Mouse (Mus musculus) hindbrain, embryonic 13.5 days (tissue): ENCODE results near the gene Minpp1. TPM values are rescaled to one million over a fixed set of nuclear protein-coding genes. Genes with fewer than 3 reads are reported as not detected.

Experiments used
- ATAC-seq: fragments of 200-750 bp; cut with Nextera tagmentation; 2 replicates; pipeline ENCODE4 v1.8.0; 2017; ENCODE audit warnings: moderate TSS enrichment; ENCODE audit not compliant: low FRiP score
- H3K27ac ChIP-seq: fragments of 300-500 bp; sonication (generic); 2 replicates; pipeline ENCODE4 v1.5.1; 2015; ENCODE audit warnings: inconsistent platforms, mild to moderate bottlenecking, moderate library complexity
- H3K27me3 ChIP-seq: fragments of 300-500 bp; sonication (generic); 2 replicates; pipeline ENCODE4 v1.6.1; 2015; ENCODE audit warnings: mild to moderate bottlenecking, inconsistent platforms
- H3K36me3 ChIP-seq: fragments of 300-500 bp; sonication (generic); 2 replicates; pipeline ENCODE4 v1.6.1; 2015; ENCODE audit warnings: mild to moderate bottlenecking, inconsistent platforms
- H3K4me1 ChIP-seq: fragments of 300-500 bp; sonication (generic); replicated peaks from 2 replicates; pipeline ENCODE4 v1.6.1; 2015; ENCODE audit warnings: inconsistent platforms
- H3K4me2 ChIP-seq: fragments of 300-500 bp; sonication (generic); 2 replicates; pipeline ENCODE4 v1.6.1; 2015; ENCODE audit warnings: inconsistent platforms, mild to moderate bottlenecking, moderate library complexity
- H3K4me3 ChIP-seq: fragments of 300-500 bp; sonication (generic); 2 replicates; pipeline ENCODE4 v1.5.1; 2015; ENCODE audit warnings: mild to moderate bottlenecking, inconsistent platforms
- H3K9ac ChIP-seq: fragments of 300-500 bp; sonication (generic); 2 replicates; pipeline ENCODE4 v1.6.1; 2015; ENCODE audit warnings: mild to moderate bottlenecking, inconsistent platforms
- H3K9me3 ChIP-seq: fragments of 300-500 bp; sonication (generic); 2 replicates; pipeline ENCODE4 v1.6.1; 2016; ENCODE audit warnings: inconsistent platforms
- WGBS: fragments of 180-500 bp; shearing (Covaris S2); methylation state at CpG from one replicate; pipeline ENCODE4 v1.1.7; 2015; 5-methylcytosine and 5-hydroxymethylcytosine counted together
- polyA plus RNA-seq: library from polyadenylated mRNA; unstranded; fragments of >200 nt; fragmentation: Nextera tagmentation; extraction: Ambion mirVana; gene quantifications from 2 replicates; pipeline ENCODE4 v1.2.1, GENCODE M21; 2015

The Minpp1 gene
- polyA plus RNA-seq, 1 experiment from 2014 or later = 53.0 TPM

DNA sequence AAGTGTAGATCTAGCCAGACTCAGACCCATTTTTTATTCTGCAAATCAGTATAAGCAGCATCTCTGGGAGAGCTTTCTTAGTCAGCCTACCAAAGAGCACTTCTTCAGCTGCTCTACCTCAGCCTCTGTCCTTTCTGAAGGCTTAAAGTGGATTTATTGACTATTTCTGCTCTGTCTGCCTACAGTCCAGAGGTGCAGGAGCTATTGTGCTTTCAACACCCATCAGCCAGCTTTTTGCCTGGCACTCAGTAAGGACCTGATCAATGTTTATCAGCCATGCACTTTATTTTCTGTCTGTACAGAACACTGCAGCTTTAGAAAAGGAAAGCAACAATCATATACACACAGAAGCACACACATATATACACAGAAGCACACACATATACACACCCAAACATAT, 49.3 kb downstream of the Minpp1 start:
- H3K27ac ChIP-seq = no peak overlapping the region
- no peaks in the 10 kb centered on the region for H3K27me3 ChIP-seq
- no peaks in the 10 kb centered on the region for H3K36me3 ChIP-seq
- no peaks in the 10 kb centered on the region for H3K9me3 ChIP-seq
- no peak overlapping the region for H3K9ac ChIP-seq
- no peak for ATAC-seq
- H3K4me3 ChIP-seq = no peak overlapping the region
- H3K4me1 ChIP-seq = no peaks in the 10 kb centered on the region
- no peak overlapping the region for H3K4me2 ChIP-seq

DNA sequence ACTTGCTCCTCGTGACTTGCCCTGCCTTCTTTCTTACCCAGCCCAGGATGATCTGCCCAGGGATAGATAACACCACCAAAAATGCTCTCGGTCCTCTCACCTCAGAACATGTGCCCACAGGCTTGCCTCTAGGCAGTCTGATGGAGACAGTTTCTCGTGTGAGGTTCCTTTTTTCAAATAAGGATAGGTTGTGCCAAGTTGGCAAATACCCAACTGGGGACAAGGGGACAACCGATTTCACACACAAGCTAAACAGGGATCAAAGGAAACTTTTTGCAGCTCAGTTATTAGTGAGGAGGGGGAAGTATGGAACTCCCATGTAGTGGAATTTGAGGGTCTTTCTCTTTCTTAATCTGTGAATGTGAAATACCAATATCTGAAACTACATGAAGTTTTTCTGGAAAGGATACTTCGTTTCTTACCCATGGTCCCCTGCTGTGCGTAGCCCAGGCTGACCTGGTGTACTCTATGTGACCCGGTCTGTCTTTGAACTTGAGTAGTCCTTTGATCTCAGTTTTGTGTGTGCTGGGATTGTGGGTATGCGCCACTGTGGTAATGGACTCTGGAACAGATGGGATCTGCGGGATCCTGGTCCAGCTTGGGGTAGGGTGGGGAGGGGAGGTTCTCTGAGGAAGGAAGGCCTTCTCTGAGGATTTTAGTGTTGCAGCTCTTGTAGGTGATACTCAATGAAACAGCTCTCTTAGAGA, 57.4 kb downstream of the Minpp1 start:
- H3K9me3 ChIP-seq = no peaks in the 10 kb centered on the region
- no peaks in the 10 kb centered on the region for H3K27me3 ChIP-seq
- H3K4me2 ChIP-seq = no peak overlapping the region
- H3K4me3 ChIP-seq = no peak overlapping the region
- no peak for ATAC-seq
- H3K9ac ChIP-seq = no peak overlapping the region
- WGBS = 84% methylated on average over 9 of the region's 9 CpGs
- H3K27ac ChIP-seq = no peak overlapping the region
- no peaks in the 10 kb centered on the region for H3K36me3 ChIP-seq
- H3K4me1 ChIP-seq = no peaks in the 10 kb centered on the region

DNA sequence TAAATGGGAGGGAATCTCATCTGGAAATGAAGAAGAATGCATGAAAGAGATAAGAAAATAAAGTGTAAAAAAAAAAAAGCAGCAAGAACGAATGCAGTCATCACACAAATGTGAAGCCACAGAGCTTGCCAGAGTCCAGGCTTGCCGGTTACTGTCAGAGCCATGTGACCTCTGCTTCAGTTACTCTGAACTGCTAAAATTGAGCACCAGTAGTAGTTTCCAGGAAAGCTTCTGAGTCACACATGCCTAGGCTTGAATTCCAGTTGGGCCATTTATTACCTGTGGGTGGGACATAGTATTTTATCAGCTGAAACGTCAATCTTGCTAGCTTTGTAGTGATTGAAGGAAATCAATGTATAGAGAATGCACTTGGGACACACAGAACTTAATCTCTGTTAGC, 61.8 kb downstream of the Minpp1 start:
- 90% methylated on average over 3 of the region's 3 CpGs for WGBS
- Histone ChIP-seq H3K9me3 (no peaks in the 10 kb centered on the region), H3K4me2 (no peak overlapping the region), H3K27me3 (no peaks in the 10 kb centered on the region), H3K27ac (no peak overlapping the region), H3K9ac (no peak overlapping the region), H3K4me3 (no peak overlapping the region), H3K36me3 (no peaks in the 10 kb centered on the region), H3K4me1 (no peaks in the 10 kb centered on the region)
- no peak for ATAC-seq

DNA sequence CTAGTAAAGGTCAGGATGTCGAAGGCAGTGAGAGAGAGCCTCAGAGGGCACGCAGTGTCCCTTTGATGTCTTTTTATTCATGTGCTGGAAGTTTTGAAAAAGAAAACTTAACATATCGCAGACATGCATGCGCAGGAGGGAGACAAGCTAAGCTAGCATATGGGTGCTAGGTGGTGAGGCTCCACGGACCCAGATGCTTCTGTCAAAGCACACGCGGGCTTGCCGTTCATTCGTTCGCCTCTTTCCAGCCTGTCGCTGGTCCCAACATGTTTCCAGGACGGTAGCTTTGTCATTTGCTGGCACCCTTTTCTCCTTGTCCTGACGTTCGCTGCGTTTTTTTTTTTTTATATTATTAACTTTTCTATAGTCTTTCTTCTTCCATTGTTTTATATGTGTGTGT, 62.6 kb downstream of the Minpp1 start:
- Histone ChIP-seq H3K4me2 (no peak overlapping the region), H3K9ac (no peak overlapping the region), H3K27ac (no peak overlapping the region), H3K4me1 (no peaks in the 10 kb centered on the region), H3K4me3 (no peak overlapping the region), H3K9me3 (no peaks in the 10 kb centered on the region), H3K36me3 (no peaks in the 10 kb centered on the region), H3K27me3 (no peaks in the 10 kb centered on the region)
- no peak for ATAC-seq
- 88% methylated on average over 15 of the region's 15 CpGs for WGBS

DNA sequence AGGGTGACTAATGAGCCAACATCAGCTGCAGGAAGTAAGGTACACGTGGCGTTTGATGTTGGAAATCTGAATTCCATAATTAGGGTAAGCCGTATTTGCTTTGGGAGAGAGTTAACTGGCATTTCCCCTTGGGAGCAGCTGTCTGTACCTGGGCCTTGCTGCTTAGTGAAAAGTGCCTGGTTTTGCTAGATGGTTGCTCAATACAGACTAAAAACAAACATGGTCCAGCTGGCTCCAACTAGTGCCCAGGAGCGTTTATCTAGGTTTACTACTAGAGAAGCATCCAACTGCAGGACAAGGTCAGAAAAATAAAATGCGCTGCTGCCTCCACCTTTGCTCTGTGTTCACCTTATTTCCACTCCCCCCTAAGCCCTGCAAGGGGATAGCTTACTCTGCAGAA, 64.9 kb downstream of the Minpp1 start:
- 69% methylated on average over 5 of the region's 5 CpGs for WGBS
- Histone ChIP-seq H3K27ac (no peak overlapping the region), H3K4me2 (no peak overlapping the region), H3K27me3 (no peaks in the 10 kb centered on the region), H3K4me3 (no peak overlapping the region), H3K9ac (peak overlapping the region; percentile 19; the same call in 1 of the 2 replicates), H3K4me1 (no peaks in the 10 kb centered on the region), H3K36me3 (no peaks in the 10 kb centered on the region), H3K9me3 (no peaks in the 10 kb centered on the region)
- no peak for ATAC-seq

DNA sequence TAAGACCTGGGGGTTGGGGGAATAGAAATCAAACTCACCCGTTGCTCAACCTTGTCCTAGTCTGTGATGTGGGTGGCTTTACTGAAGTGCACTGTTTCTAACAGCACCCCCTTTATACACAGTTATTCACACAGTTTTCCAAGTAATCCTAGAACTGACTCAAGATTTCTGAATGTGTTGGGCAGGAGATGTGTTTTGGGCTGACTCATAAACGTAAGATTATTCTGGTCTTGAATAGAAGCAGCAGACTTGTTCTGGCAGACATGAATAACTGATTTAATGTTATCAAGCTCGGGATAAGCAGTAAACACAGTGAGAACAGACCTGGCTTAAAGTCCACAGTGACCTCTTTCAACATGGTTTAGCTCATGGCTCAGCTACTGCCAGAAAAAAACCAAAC, 65.9 kb downstream of the Minpp1 start:
- H3K4me1 ChIP-seq = no peaks in the 10 kb centered on the region
- H3K27me3 ChIP-seq = no peaks in the 10 kb centered on the region
- no peaks in the 10 kb centered on the region for H3K36me3 ChIP-seq
- no peak overlapping the region for H3K4me2 ChIP-seq
- ATAC-seq = no peak
- H3K9ac ChIP-seq = no peak overlapping the region
- no peak overlapping the region for H3K27ac ChIP-seq
- no peak overlapping the region for H3K4me3 ChIP-seq
- no peaks in the 10 kb centered on the region for H3K9me3 ChIP-seq
- 78% methylated on average over 3 of the region's 3 CpGs for WGBS

DNA sequence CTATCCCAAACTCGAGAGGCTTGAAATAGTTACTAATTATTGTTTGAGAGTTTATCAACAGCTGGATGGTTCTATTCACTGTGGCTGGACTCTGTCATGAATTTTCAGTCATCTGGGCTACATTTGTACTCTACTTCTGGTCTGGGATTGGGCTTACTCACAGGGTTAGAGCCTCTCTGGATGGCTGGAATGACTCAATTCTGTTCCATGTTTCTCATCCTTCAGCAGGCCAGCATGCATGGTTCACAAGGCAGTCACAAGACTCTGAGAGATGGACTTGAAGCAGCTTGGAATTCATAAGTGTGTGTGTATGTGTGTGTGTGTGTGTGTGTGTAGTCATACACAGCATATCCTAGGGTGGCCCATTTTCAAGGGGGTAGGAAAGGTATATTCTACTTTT, 66.5 kb downstream of the Minpp1 start:
- Histone ChIP-seq H3K9ac (no peak overlapping the region), H3K36me3 (no peaks in the 10 kb centered on the region), H3K4me2 (no peak overlapping the region), H3K27me3 (no peaks in the 10 kb centered on the region), H3K27ac (no peak overlapping the region), H3K9me3 (no peaks in the 10 kb centered on the region), H3K4me3 (no peak overlapping the region), H3K4me1 (no peaks in the 10 kb centered on the region)
- ATAC-seq = no peak
- 72% methylated on average over 1 of the region's 1 CpGs for WGBS

DNA sequence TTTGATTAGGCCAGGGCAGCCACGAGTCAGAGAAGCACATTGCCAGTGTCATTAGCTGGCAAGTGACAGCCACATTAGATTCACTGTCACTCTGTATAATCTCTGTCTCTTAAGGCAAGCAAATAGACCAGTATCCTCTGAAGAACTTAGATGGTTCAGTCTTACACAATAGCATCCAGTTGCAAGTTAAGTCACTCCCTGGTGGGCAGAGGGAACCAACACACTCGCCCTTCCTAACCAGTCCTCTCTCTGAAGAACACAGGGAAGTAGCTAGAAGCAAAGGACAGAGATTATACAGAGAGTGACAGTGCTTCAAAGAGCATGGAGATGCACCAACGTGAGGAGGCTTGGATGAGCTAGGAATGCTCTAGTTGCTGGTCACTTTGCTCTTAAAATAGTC, 67.7 kb downstream of the Minpp1 start:
- no peak overlapping the region for H3K4me3 ChIP-seq
- H3K9ac ChIP-seq = no peak overlapping the region
- no peak for ATAC-seq
- no peak overlapping the region for H3K27ac ChIP-seq
- no peaks in the 10 kb centered on the region for H3K9me3 ChIP-seq
- no peaks in the 10 kb centered on the region for H3K36me3 ChIP-seq
- WGBS = 83% methylated on average over 3 of the region's 3 CpGs
- H3K4me1 ChIP-seq = no peaks in the 10 kb centered on the region
- no peak overlapping the region for H3K4me2 ChIP-seq
- H3K27me3 ChIP-seq = no peaks in the 10 kb centered on the region

DNA sequence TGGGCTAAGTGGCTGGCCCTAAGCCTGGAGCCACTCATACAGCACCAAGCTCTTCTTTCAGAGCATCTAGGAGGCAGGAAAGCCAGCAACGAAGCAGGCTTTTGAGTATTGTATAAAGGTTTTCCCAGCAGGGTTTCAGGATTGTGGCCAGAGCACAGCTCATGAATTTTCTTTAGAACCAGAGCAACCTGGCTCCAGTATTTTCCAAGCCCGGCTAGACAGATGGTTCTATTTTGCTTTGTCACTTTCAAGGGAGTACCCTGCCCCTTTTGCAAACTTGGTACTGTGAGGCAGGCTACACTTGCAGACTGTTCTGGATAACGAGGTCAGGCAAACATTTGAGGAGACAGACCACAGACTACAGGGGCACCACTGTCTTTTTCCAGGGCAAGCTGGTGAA, 69.7 kb downstream of the Minpp1 start:
- H3K9ac ChIP-seq = no peak overlapping the region
- H3K4me1 ChIP-seq = no peaks in the 10 kb centered on the region
- H3K4me3 ChIP-seq = no peak overlapping the region
- ATAC-seq = 0 out of 2 replicates have a peak, but pooled peaks have one; percentile 43
- no peaks in the 10 kb centered on the region for H3K9me3 ChIP-seq
- H3K4me2 ChIP-seq = no peak overlapping the region
- H3K27ac ChIP-seq = no peak overlapping the region
- H3K36me3 ChIP-seq = no peaks in the 10 kb centered on the region
- WGBS = 36% methylated on average over 3 of the region's 3 CpGs
- H3K27me3 ChIP-seq = no peaks in the 10 kb centered on the region

Other genes starting within 250 kb of the Minpp1 start
- gene Sgms1, start 96.1 kb upstream of the Minpp1 start, polyA plus RNA-seq = 17.7 and 19.1 TPM in 2 replicates
- gene Rpl9-ps6, start 19.2 kb upstream of the Minpp1 start, polyA plus RNA-seq = 72.9 and 82.1 TPM in 2 replicates
- gene Papss2, start 110.0 kb downstream of the Minpp1 start, polyA plus RNA-seq = 1.1 and 1.2 TPM in 2 replicates